Mouse (Mus musculus): ENCODE data around the gene Yif1b. TPM values are rescaled to one million over a fixed set of nuclear protein-coding genes. Genes with fewer than 3 reads are reported as not detected.
"Not testable (repeated sequence)": the region's sequence is repeated elsewhere in the genome, so short reads cannot be mapped to it uniquely, and the experiment has no call there.

The Yif1b gene
- total and polyA plus RNA-seq, 3 experiments = 94.8 to 143 TPM; not detected in 1

GRCm38 (mm10) chr7:29237596-29237995, 533 bp upstream of the Yif1b start:
- H3K9me3 ChIP-seq (replicated peaks; ENCODE audit: insufficient read depth, low read length); H3K79me2 ChIP-seq (ENCODE audit: control insufficient read depth, insufficient read depth, low read length, poor library complexity); H3K36me3 ChIP-seq (ENCODE audit: control insufficient read depth in 1 of 2, insufficient read depth in 2 of 2, low read length in 2 of 2); H3K27me3 ChIP-seq (ENCODE audit: control insufficient read depth in 1 of 2, insufficient read depth in 2 of 2, low read length in 2 of 2); DNase-seq (ENCODE audit: low read depth, low spot score): not testable (repeated sequence)
- Histone ChIP-seq H3K4me1 (ENCODE audit: control insufficient read depth in 1 of 2, insufficient read depth in 2 of 2, low read length in 2 of 2) (peaks cover 5 to 13% of the 10 kb centered on the region in 2 experiments), H3K4me3 (ENCODE audit: control insufficient read depth in 1 of 2, insufficient read depth in 1 of 2, low read depth in 2 of 2, low read length in 2 of 2) (peak overlapping the region; percentile 32 to 47), H3K27ac (ENCODE audit: control insufficient read depth, low read depth, low read length) (peak overlapping the region; percentile 88), H3K9ac (ENCODE audit: control insufficient read depth, low read depth, low read length, poor library complexity, severe bottlenecking) (peak overlapping the region; percentile 58)

GRCm38 (mm10) chr7:29244732-29245416, 6.7 kb downstream of the Yif1b start:
- no peaks in the 10 kb centered on the region for H3K27me3 ChIP-seq (ENCODE audit: control insufficient read depth in 1 of 2, insufficient read depth in 2 of 2, low read length in 2 of 2)
- no peak overlapping the region for H3K9ac ChIP-seq (ENCODE audit: control insufficient read depth, low read depth, low read length, poor library complexity, severe bottlenecking)
- peak; percentile 63 for DNase-seq (ENCODE audit: low read depth, low spot score)
- no peak overlapping the region for H3K4me3 ChIP-seq (ENCODE audit: control insufficient read depth in 1 of 2, insufficient read depth in 1 of 2, low read depth in 2 of 2, low read length in 2 of 2)
- H3K36me3 ChIP-seq (ENCODE audit: control insufficient read depth in 1 of 2, insufficient read depth in 2 of 2, low read length in 2 of 2) = no peaks in the 10 kb centered on the region
- H3K4me1 ChIP-seq (ENCODE audit: control insufficient read depth in 1 of 2, insufficient read depth in 2 of 2, low read length in 2 of 2) = no peaks in the 10 kb centered on the region
- H3K79me2 ChIP-seq (ENCODE audit: control insufficient read depth, insufficient read depth, low read length, poor library complexity) = no peaks in the 10 kb centered on the region
- no peak overlapping the region for H3K27ac ChIP-seq (ENCODE audit: control insufficient read depth, low read depth, low read length)
- TF ChIP-seq UBTF (IDR thresholded peaks at IDR 0.05; ENCODE audit: borderline replicate concordance, insufficient read depth, low read depth, low read length) (no peak), ZC3H11A (IDR thresholded peaks at IDR 0.05; ENCODE audit: low read depth, low read length) (peak; percentile 28), E2F4 (IDR thresholded peaks at IDR 0.05; ENCODE audit: borderline replicate concordance, low read depth, low read length) (no peak), SMC3 (IDR thresholded peaks at IDR 0.05; ENCODE audit: low read depth, low read length) (peak; percentile 82), MXI1 (IDR thresholded peaks at IDR 0.05; ENCODE audit: low read depth, low read length) (no peak), RCOR1 (IDR thresholded peaks at IDR 0.05; ENCODE audit: low read depth, low read length) (no peak), ZMIZ1 (IDR thresholded peaks at IDR 0.05; ENCODE audit: low read depth, low read length) (no peak), POLR2AphosphoS2 (IDR thresholded peaks at IDR 0.05; ENCODE audit: low read length) (no peak), CTCF (IDR thresholded peaks at IDR 0.05 in 2 of 3, conservative IDR thresholded peaks at IDR 0.05 in 1 of 3; ENCODE audit: control insufficient read depth in 1 of 3, insufficient read depth in 1 of 3, low read depth in 2 of 3, low read length in 3 of 3, poor library complexity in 1 of 3, severe bottlenecking in 1 of 3) (peak; percentile 72 to 80 (median 74)), POLR2A (IDR thresholded peaks at IDR 0.05; ENCODE audit: control insufficient read depth in 1 of 2, insufficient read depth in 1 of 2, low read depth in 1 of 2, low read length in 2 of 2, poor library complexity in 1 of 2) (no peak), SIN3A (IDR thresholded peaks at IDR 0.05; ENCODE audit: low read length) (no peak), ZKSCAN1 (IDR thresholded peaks at IDR 0.05; ENCODE audit: low read depth, low read length) (no peak), MAFK (IDR thresholded peaks at IDR 0.05; ENCODE audit: borderline replicate concordance, low read depth, low read length) (no peak), CHD1 (IDR thresholded peaks at IDR 0.05; ENCODE audit: low read depth, low read length) (no peak), TAL1 (IDR thresholded peaks at IDR 0.05; ENCODE audit: low read length) (no peak), MAZ (IDR thresholded peaks at IDR 0.05; ENCODE audit: low read depth, low read length) (no peak), ETS1 (IDR thresholded peaks at IDR 0.05; ENCODE audit: low read depth, low read length) (no peak), RAD21 (IDR thresholded peaks at IDR 0.05; ENCODE audit: low read depth, low read length) (peak; percentile 50)
- H3K9me3 ChIP-seq (replicated peaks; ENCODE audit: insufficient read depth, low read length) = no peaks in the 10 kb centered on the region
